Mouse (Mus musculus) G1E (cell line): ENCODE data around the gene Lzts2.

Experiments
- CTCF ChIP-seq: IDR thresholded peaks from 2 replicates; pipeline ENCODE4 v1.5.1; 2012; ENCODE audit warnings: low read depth, low read length, inconsistent platforms, mixed read lengths
- GATA1 ChIP-seq: IDR thresholded peaks from 2 replicates; pipeline ENCODE4 v1.6.1; 2012; ENCODE audit warnings: borderline replicate concordance, low read length, inconsistent platforms, mixed read lengths
- POLR2AphosphoS5 ChIP-seq: IDR thresholded peaks from 2 replicates; pipeline ENCODE4 v1.6.1; 2012; ENCODE audit warnings: low read depth, low read length, inconsistent platforms; ENCODE audit not compliant: insufficient replicate concordance
- TAL1 ChIP-seq: conservative IDR thresholded peaks from 2 replicates; pipeline ENCODE4 v1.6.1; 2012; ENCODE audit warnings: low read depth, low read length, inconsistent platforms, mixed read lengths

DNA sequence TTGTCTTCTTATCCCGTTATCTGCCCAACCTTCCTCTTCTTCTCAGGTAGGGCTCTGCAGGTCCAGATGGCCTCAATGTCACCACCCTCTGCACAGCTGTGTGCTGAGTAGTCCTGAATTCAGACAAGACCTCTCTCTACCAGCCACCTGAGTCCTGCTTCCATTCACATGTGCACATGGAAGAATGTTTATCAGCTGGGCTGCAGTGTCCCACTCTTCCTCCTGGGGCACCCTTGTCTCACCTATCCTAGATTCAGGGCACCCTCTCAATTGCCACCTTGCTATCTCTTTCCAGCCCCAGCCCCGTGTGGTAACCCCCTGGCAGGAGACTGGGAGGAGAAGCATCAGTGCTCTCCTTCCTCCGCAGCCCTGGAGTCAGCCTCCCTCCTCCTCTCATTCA, 11.9 kb upstream of the Lzts2 start:
- TF ChIP-seq CTCF (0 out of 2 replicates have a peak, but pooled peaks have one; percentile 4), POLR2AphosphoS5 (no peak), TAL1 (no peak), GATA1 (no peak)
